Comparison of ENCODE assay signal across 8 mouse cellular contexts in the genomic region with DNA sequence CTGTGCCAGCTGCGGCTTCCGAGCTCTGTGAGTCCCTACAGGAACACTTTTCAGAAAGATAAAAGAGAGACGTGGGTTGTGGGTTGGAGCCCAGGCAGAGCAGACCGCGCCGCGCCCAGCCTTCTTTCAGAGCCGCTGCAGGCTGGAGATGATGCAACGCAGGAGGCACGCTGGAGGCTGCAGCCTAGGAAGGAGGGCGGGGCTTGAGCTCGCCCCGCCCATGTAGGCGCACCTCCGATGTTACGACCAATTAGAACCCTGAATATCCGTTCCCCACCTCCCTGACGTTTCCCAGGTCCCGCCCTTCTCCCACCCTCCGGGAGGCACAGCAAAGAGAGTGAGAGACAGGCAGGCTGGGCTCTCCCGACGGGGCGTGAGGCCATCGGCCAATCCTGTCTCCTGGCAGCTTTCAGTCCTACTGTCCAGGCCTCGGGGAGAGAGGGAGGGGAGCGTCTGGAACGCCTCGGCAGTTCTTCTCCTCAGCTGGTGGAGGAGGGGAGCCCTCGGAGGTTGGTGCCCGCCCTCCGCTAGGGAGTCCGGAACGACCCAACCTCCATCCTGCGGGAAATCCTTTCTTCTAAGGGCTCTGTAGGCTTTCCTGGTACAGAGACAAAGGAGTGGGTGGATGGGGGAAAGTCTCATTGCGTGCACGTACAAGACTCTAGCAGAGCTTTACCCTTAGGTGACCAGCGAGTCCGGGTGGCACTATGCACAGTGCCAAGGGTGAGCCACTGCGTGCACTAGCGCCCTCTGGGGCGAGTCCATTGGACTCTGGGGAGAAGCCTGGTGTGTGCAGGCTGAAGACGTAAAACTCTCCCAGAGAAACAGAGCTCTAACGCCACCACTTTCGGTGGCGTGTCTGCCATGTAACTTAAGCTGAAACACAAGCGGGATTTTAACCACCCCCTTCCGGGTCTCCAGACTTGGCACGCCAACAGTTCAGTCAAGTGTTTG. TPM values are rescaled to one million over a fixed set of nuclear protein-coding genes. Genes with fewer than 3 reads are reported as not detected.
DNase-seq lines count a peak whose midpoint lies in the region; ATAC-seq lines count a peak whose summit lies in the region.

Gene Slc1a4, minus strand, starts transcription at position 153 of the 954 bp plus-strand sequence.

- ATAC-seq in megakaryocyte progenitor cell, adult 5-6 weeks (replicated peaks; ENCODE audit: poor library complexity): peak; percentile 85

- DNase-seq in adipocyte (ENCODE audit: low spot score): peak; percentile 99
- peak; percentile 95 for DNase-seq in embryo, embryonic 10 days (ENCODE audit: low spot score)
- peak; percentile 86 for DNase-seq in gastrocnemius, postnatal 10 days
- DNase-seq in induced T-regulatory cell, adult 2 months (ENCODE audit: low read depth): peak; percentile 98
- DNase-seq in left cerebral cortex, adult 9 months (ENCODE audit: low spot score in 2 of 2): peak; percentile 89 to 93
- DNase-seq in right cerebral cortex, postnatal 14 days: peak; percentile 89
- DNase-seq in urinary bladder, postnatal 36 days (ENCODE audit: low spot score in 2 of 2): peak; percentile 88 to 92

RNA-seq across cellular contexts. Expression of gene Slc1a4, which starts in this region (rescaled TPM):
- total RNA-seq in gastrocnemius, postnatal 10 days (2021): 1 to 10 TPM; 3.0 to 4.7 TPM
- 0.29 and 0.52 TPM in 2 replicates for total RNA-seq in megakaryocyte progenitor cell, adult 5-6 weeks (2015)
- 0.37 and 0.75 TPM in 2 replicates for total RNA-seq in megakaryocyte progenitor cell, adult 5-6 weeks (2017)

Comparison
In these comparisons a context has a peak if more than half of its experiments do, and no peak if none do; other contexts are left out.
1. Peak in every context shown above with its lines: DNase-seq and ATAC-seq.
2. Peak in ATAC-seq in megakaryocyte progenitor cell, adult 5-6 weeks; RNA of the gene not detected or under 1 TPM.